Mouse (Mus musculus) liver, postnatal 0 days (tissue): ENCODE measurements around the gene Clps. TPM values are rescaled to one million over a fixed set of nuclear protein-coding genes. Genes with fewer than 3 reads are reported as not detected.
"Not testable (repeated sequence)": the region's sequence is repeated elsewhere in the genome, so short reads cannot be mapped to it uniquely, and the experiment has no call there.

ENCODE experiments used
- ATAC-seq: fragments of 200-750 bp; cut with Nextera tagmentation; 2 replicates; pipeline ENCODE4 v1.8.0; 2017; ENCODE audit warnings: mild to moderate bottlenecking, moderate library complexity
- DNase-seq: peaks from one replicate; pipeline ENCODE4 v3.0.0-alpha.2; 2016
- H3K27ac ChIP-seq: fragments of 300-500 bp; sonication (generic); 2 replicates; pipeline ENCODE4 v1.5.1; 2014; ENCODE audit warnings: antibody characterized with exemption, moderate library complexity, mild to moderate bottlenecking, low read depth
- H3K27me3 ChIP-seq: fragments of 300-500 bp; sonication (generic); 2 replicates; pipeline ENCODE4 v1.6.1; 2014; ENCODE audit warnings: low read length, control low read depth, mixed read lengths; ENCODE audit not compliant: insufficient read depth
- H3K36me3 ChIP-seq: fragments of 300-500 bp; sonication (generic); replicated peaks from 2 replicates; pipeline ENCODE4 v1.6.1; 2014; ENCODE audit warnings: mild to moderate bottlenecking, control low read depth, low read length, moderate library complexity, mixed read lengths; ENCODE audit not compliant: insufficient read depth
- H3K4me1 ChIP-seq: fragments of 300-500 bp; sonication (generic); 2 replicates; pipeline ENCODE4 v1.6.1; 2014; ENCODE audit warnings: antibody characterized with exemption, mild to moderate bottlenecking, control low read depth; ENCODE audit not compliant: insufficient read depth
- H3K4me2 ChIP-seq: fragments of 300-500 bp; sonication (generic); 2 replicates; pipeline ENCODE4 v1.6.1; 2014; ENCODE audit warnings: low read depth, mild to moderate bottlenecking, low read length, moderate library complexity, mixed read lengths
- H3K4me3 ChIP-seq: fragments of 300-500 bp; sonication (generic); 2 replicates; pipeline ENCODE4 v1.5.1; 2014; ENCODE audit warnings: low read depth, low read length
- H3K9ac ChIP-seq: fragments of 300-500 bp; sonication (generic); replicated peaks from 2 replicates; pipeline ENCODE4 v1.6.1; 2014; ENCODE audit warnings: mild to moderate bottlenecking, moderate library complexity
- H3K9me3 ChIP-seq: fragments of 300-500 bp; sonication (generic); 2 replicates; pipeline ENCODE4 v1.6.1; 2016; ENCODE audit warnings: mild to moderate bottlenecking, control low read depth, low read length, mixed read lengths
- CTCF ChIP-seq: sonication (generic); IDR thresholded peaks from 2 replicates; pipeline ENCODE4 v1.5.1; 2016; ENCODE audit warnings: antibody characterized with exemption, low read depth
- EP300 ChIP-seq: IDR thresholded peaks from 2 replicates; pipeline ENCODE4 v1.6.1; 2016; ENCODE audit warnings: antibody characterized with exemption, low read depth, mild to moderate bottlenecking
- WGBS: fragments of 180-500 bp; shearing (Covaris S2); extraction: QIAGEN DNeasy Blood & Tissue Kit; methylation state at CpG from one replicate; pipeline ENCODE4 v1.1.7; 2014; ENCODE audit not compliant: insufficient replicate concordance; 5-methylcytosine and 5-hydroxymethylcytosine counted together
- polyA plus RNA-seq: library from polyadenylated mRNA; unstranded; fragments of >200 nt; fragmentation: Nextera tagmentation; extraction: Ambion mirVana; gene quantifications from 2 replicates; pipeline ENCODE4 v1.2.1, GENCODE M21; 2015

The Clps gene
- polyA plus RNA-seq, 1 experiment from 2014 or later: 1.2 TPM

GRCm38 (mm10) chr17:28561613-28562012, 1.0 kb upstream of the Clps start:
- Histone ChIP-seq H3K4me2 (no peak overlapping the region), H3K27me3 (no peaks in the 10 kb centered on the region), H3K9me3 (no peaks in the 10 kb centered on the region), H3K4me1 (peaks cover 5% of the 10 kb centered on the region), H3K36me3 (no peaks in the 10 kb centered on the region), H3K4me3 (no peak overlapping the region), H3K9ac (no peak overlapping the region), H3K27ac (no peak overlapping the region)
- TF ChIP-seq EP300 (no peak), CTCF (no peak)
- 51% methylated on average over 7 of the region's 7 CpGs for WGBS
- ATAC-seq (no peak), DNase-seq (no peak)

GRCm38 (mm10) chr17:28557772-28558171, 2.8 kb downstream of the Clps start:
- Histone ChIP-seq H3K4me3 (no peak overlapping the region), H3K27me3 (no peaks in the 10 kb centered on the region), H3K36me3 (no peaks in the 10 kb centered on the region), H3K4me2 (no peak overlapping the region), H3K9me3 (no peaks in the 10 kb centered on the region), H3K4me1 (peaks cover 8% of the 10 kb centered on the region), H3K9ac (no peak overlapping the region), H3K27ac (no peak overlapping the region)
- ATAC-seq (no peak), DNase-seq (no peak)
- WGBS: 65% methylated on average over 6 of the region's 6 CpGs
- no peak for TF ChIP-seq EP300
- no peak for TF ChIP-seq CTCF

- no peak for DNase-seq
- Histone ChIP-seq H3K4me3 (no peak overlapping the region), H3K9ac (no peak overlapping the region; the same call in 1 of the 2 replicates), H3K4me1 (peaks cover 8% of the 10 kb centered on the region), H3K9me3 (no peaks in the 10 kb centered on the region), H3K27me3 (no peaks in the 10 kb centered on the region), H3K4me2 (no peak overlapping the region), H3K36me3 (no peaks in the 10 kb centered on the region), H3K27ac (no peak overlapping the region)
- peak; percentile 61 for ATAC-seq
- 39% methylated on average over 6 of the region's 6 CpGs for WGBS
- TF ChIP-seq CTCF: no peak
Measured at GRCm38 (mm10) chr17:28556635-28557396, 3.8 kb downstream of the Clps start.

GRCm38 (mm10) chr17:28554021-28554420, 6.5 kb downstream of the Clps start:
- H3K9me3 ChIP-seq, H3K36me3 ChIP-seq, H3K4me1 ChIP-seq, H3K27me3 ChIP-seq, H3K4me3 ChIP-seq, H3K9ac ChIP-seq, DNase-seq, H3K27ac ChIP-seq, ATAC-seq, H3K4me2 ChIP-seq: not testable (repeated sequence)
- WGBS: 90% methylated on average over 4 of the region's 4 CpGs

GRCm38 (mm10) chr17:28553040-28553793, 7.3 kb downstream of the Clps start:
- TF ChIP-seq CTCF (peak; percentile 91), EP300 (no peak)

GRCm38 (mm10) chr17:28549111-28549510, 11.5 kb downstream of the Clps start, which contains the start of gene Clpsl2:
TSS of gene Clpsl2 (plus strand) at chr17:28549411.
- 75% methylated on average over 14 of the region's 14 CpGs for WGBS
- Histone ChIP-seq H3K27me3 (no peaks in the 10 kb centered on the region), H3K4me3 (no peak within 1 kb of the TSS), H3K4me1 (no peaks in the 10 kb centered on the region), H3K36me3 (no peaks in the 10 kb centered on the region), H3K9me3 (no peaks in the 10 kb centered on the region), H3K9ac (no peak within 1 kb of the TSS), H3K4me2 (no peak within 1 kb of the TSS), H3K27ac (no peak within 1 kb of the TSS)
- ATAC-seq (no peak), DNase-seq (no peak)
- TF ChIP-seq CTCF: no peak

More at GRCm38 (mm10) chr17:28553040-28553793, 7.3 kb downstream of the Clps start:
- Histone ChIP-seq H3K4me3 (no peak overlapping the region), H3K4me1 (peaks cover 8% of the 10 kb centered on the region), H3K9ac (no peak overlapping the region), H3K4me2 (no peak overlapping the region), H3K27ac (no peak overlapping the region), H3K27me3 (no peaks in the 10 kb centered on the region), H3K9me3 (no peaks in the 10 kb centered on the region), H3K36me3 (no peaks in the 10 kb centered on the region)
- peak; percentile 68 for ATAC-seq
- WGBS: 13% methylated on average over 14 of the region's 14 CpGs
- peak; percentile 82 for DNase-seq
